In the genomic region with DNA sequence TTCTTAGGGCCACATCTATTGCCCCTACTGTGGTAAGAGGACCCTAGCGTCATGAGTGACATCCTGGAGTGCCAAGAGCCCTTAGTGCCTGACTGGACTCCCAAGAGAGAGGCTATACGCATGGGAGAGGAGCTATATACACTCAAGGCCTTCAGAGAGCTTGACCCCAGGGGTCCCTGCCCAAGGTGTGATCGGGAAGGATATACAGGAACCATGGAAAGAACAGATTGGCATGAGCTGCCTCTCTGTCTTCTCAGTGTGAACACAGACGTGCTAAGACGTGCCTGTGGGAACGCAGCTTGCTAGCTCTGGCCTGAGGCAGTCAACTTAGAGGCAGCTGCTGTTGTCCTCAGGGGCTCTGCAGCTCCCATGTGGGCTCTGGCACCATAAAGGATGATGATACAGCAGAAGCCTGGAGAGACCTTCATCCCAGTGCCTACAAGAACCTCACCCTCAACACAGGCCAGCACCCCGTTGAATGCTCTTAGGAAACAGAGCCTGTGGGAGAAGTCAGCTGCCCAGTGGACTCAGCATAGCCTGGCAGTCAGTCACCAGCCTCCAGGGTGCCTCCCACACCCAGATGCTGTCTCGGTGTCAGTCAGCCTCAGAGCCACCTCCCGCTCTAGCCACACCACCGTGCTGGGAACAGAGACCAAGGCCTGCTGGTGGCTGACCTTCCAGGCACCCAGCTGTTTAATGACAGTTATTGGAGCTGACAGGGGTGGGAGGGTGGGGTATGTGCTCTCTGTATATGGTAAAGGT, we compare ENCODE assay signal across 8 mouse cellular contexts. TPM values are rescaled to one million over a fixed set of nuclear protein-coding genes. Genes with fewer than 3 reads are reported as not detected.
A peak's percentile ranks its signal among the peaks of the same experiment; 100 is the strongest.
DNase-seq lines count a peak whose midpoint lies in the region; ATAC-seq and TF ChIP-seq lines count a peak whose summit lies in the region.
"Had no signal": no experiment of that assay in that cellular context is flagged by ENCODE, and none has a peak within 500 bp of the region (broad histone marks: within the 10 kb centered on the region; RNA-seq: fewer than 3 reads in every experiment).

No protein-coding gene starts in this region.

- H3K9ac ChIP-seq in forebrain, embryonic 16.5 days (replicated peaks; ENCODE audit: low read depth, low read length): no peak overlapping the region
- H3K9ac ChIP-seq in forebrain, embryonic 15.5 days (replicated peaks): no peak overlapping the region
- H3K9ac ChIP-seq in kidney, postnatal 0 days (ENCODE audit: low read depth, low read length): no peak overlapping the region

- ATAC-seq in forebrain, embryonic 16.5 days: no peak
- no peak for ATAC-seq in forebrain, embryonic 15.5 days (replicated peaks)
- ATAC-seq in kidney, postnatal 0 days (replicated peaks; ENCODE audit: low FRiP score, low read depth): 0 out of 2 replicates have a peak, but pooled peaks have one; percentile 8
- ATAC-seq: CD4-positive, CD25-positive, alpha-beta regulatory T cell, adult 4 months had no signal

- no peaks in the 10 kb centered on the region for H3K27me3 ChIP-seq in forebrain, embryonic 16.5 days (replicated peaks; ENCODE audit: control insufficient read depth, insufficient read depth, low read length)
- H3K27me3 ChIP-seq in forebrain, embryonic 15.5 days: no peaks in the 10 kb centered on the region
- no peaks in the 10 kb centered on the region for H3K27me3 ChIP-seq in kidney, postnatal 0 days (ENCODE audit: insufficient read depth, low read length)
- H3K27me3 ChIP-seq in limb, embryonic 10.5 days (ENCODE audit: low read depth, poor library complexity, severe bottlenecking): peaks cover 8% of the 10 kb centered on the region
- no peaks in the 10 kb centered on the region for H3K27me3 ChIP-seq in thymus, adult 2 months (ENCODE audit: control insufficient read depth, insufficient read depth, low read length)

- WGBS in forebrain, embryonic 16.5 days: 80% methylated on average over 10 of the region's 10 CpGs
- WGBS in forebrain, embryonic 15.5 days: 78% methylated on average over 10 of the region's 10 CpGs
- 65% methylated on average over 10 of the region's 10 CpGs for WGBS in kidney, postnatal 0 days
- 63% methylated on average over 10 of the region's 10 CpGs for whole genome bisulfite sequencing in limb, embryonic 10.5 days
- WGBS in thymus, adult 2 months: 93% methylated on average over 10 of the region's 10 CpGs

- H3K4me1 ChIP-seq in forebrain, embryonic 16.5 days (replicated peaks; ENCODE audit: control insufficient read depth, insufficient read depth, low read length): peaks cover 27% of the 10 kb centered on the region
- peaks cover 37% of the 10 kb centered on the region for H3K4me1 ChIP-seq in forebrain, embryonic 15.5 days
- peaks cover 24% of the 10 kb centered on the region for H3K4me1 ChIP-seq in kidney, postnatal 0 days (replicated peaks; ENCODE audit: insufficient read depth, low read length)
- H3K4me1 ChIP-seq in brown adipose tissue, adult 24 weeks (ENCODE audit: control insufficient read depth, insufficient read depth, insufficient read length, low read length): peaks cover 68% of the 10 kb centered on the region
- peaks cover 42% of the 10 kb centered on the region for H3K4me1 ChIP-seq in limb, embryonic 10.5 days
- H3K4me1 ChIP-seq in thymus, adult 2 months (replicated peaks; ENCODE audit: control insufficient read depth, insufficient read depth, low read length): peaks cover 5% of the 10 kb centered on the region; the same call in 1 of the 2 replicates

- no peaks in the 10 kb centered on the region for H3K9me3 ChIP-seq in forebrain, embryonic 16.5 days (ENCODE audit: control insufficient read depth, low read length)
- no peaks in the 10 kb centered on the region for H3K9me3 ChIP-seq in forebrain, embryonic 15.5 days
- no peaks in the 10 kb centered on the region for H3K9me3 ChIP-seq in kidney, postnatal 0 days (replicated peaks; ENCODE audit: low read length)
- no peaks in the 10 kb centered on the region for H3K9me3 ChIP-seq in limb, embryonic 10.5 days (replicated peaks)

- H3K4me2 ChIP-seq in forebrain, embryonic 16.5 days (ENCODE audit: low read length): no peak overlapping the region
- H3K4me2 ChIP-seq in forebrain, embryonic 15.5 days (replicated peaks): no peak overlapping the region
- H3K4me2 ChIP-seq in kidney, postnatal 0 days (ENCODE audit: low read length): no peak overlapping the region

- H3K36me3 ChIP-seq in forebrain, embryonic 16.5 days (ENCODE audit: control insufficient read depth, insufficient read depth): no peaks in the 10 kb centered on the region
- no peaks in the 10 kb centered on the region for H3K36me3 ChIP-seq in forebrain, embryonic 15.5 days
- no peaks in the 10 kb centered on the region for H3K36me3 ChIP-seq in kidney, postnatal 0 days (ENCODE audit: insufficient read depth, low read length)
- H3K36me3 ChIP-seq in limb, embryonic 10.5 days: no peaks in the 10 kb centered on the region
- H3K36me3 ChIP-seq in thymus, adult 2 months (ENCODE audit: control insufficient read depth, insufficient read depth, low read length): no peaks in the 10 kb centered on the region

- DNase-seq in kidney, postnatal 0 days (ENCODE audit: low spot score): no peak
- no peak for DNase-seq in kidney, adult 8-10 months
- DNase-seq in limb, embryonic 10.5 days (ENCODE audit: low spot score): no peak
- no peak for DNase-seq in thymus, adult 2 months

- H3K27ac ChIP-seq in forebrain, embryonic 16.5 days (ENCODE audit: low read length): 0 out of 2 replicates have a peak overlapping the region, but pooled peaks have one; percentile 15
- H3K27ac ChIP-seq in forebrain, embryonic 15.5 days (replicated peaks): no peak overlapping the region
- no peak overlapping the region for H3K27ac ChIP-seq in kidney, postnatal 0 days
- peak overlapping the region; percentile 95 for H3K27ac ChIP-seq in brown adipose tissue, adult 24 weeks (replicated peaks; ENCODE audit: low read depth, low read length)
- peak overlapping the region; percentile 51; the same call in 1 of the 2 replicates for H3K27ac ChIP-seq in limb, embryonic 10.5 days
- no peak overlapping the region for H3K27ac ChIP-seq in thymus, adult 2 months (ENCODE audit: control insufficient read depth, insufficient read depth, low read length)

- H3K4me3 ChIP-seq in forebrain, embryonic 16.5 days (replicated peaks; ENCODE audit: low read length): no peak overlapping the region
- no peak overlapping the region for H3K4me3 ChIP-seq in forebrain, embryonic 15.5 days
- H3K4me3 ChIP-seq in kidney, postnatal 0 days (replicated peaks; ENCODE audit: low read depth, low read length): no peak overlapping the region
- no peak overlapping the region for H3K4me3 ChIP-seq in brown adipose tissue, adult 24 weeks (ENCODE audit: insufficient read depth, low read depth, low read length)
- no peak overlapping the region for H3K4me3 ChIP-seq in limb, embryonic 10.5 days
- no peak overlapping the region for H3K4me3 ChIP-seq in thymus, adult 2 months (ENCODE audit: control insufficient read depth, insufficient read depth, low read length)

- no peak for TF ChIP-seq POLR2A in thymus, adult 2 months (IDR thresholded peaks at IDR 0.05; ENCODE audit: control insufficient read depth, extremely low read depth, insufficient read depth, low read length, poor library complexity)

- TF ChIP-seq CTCF in kidney, postnatal 0 days (IDR thresholded peaks at IDR 0.05; ENCODE audit: low read depth): no peak
- TF ChIP-seq CTCF in thymus, adult 2 months (IDR thresholded peaks at IDR 0.05; ENCODE audit: borderline replicate concordance, control insufficient read depth, extremely low read depth, insufficient read depth, low read length, poor library complexity): no peak

RNA-seq across cellular contexts. Expression of a gene that starts 55.8 kb away (rescaled TPM):
- 44.7 and 47.0 TPM in 2 replicates for polyA plus RNA-seq in forebrain, embryonic 16.5 days (2015; fragmentation: Nextera tagmentation; extraction: Ambion mirVana)
- polyA plus RNA-seq in forebrain, embryonic 15.5 days (2015; fragmentation: Nextera tagmentation; extraction: Ambion mirVana): 37.6 and 40.0 TPM in 2 replicates
- 41.0 and 42.8 TPM in 2 replicates for polyA plus RNA-seq in kidney, postnatal 0 days (2015; fragmentation: Nextera tagmentation; extraction: Ambion mirVana)
- 8.6 and 12.6 TPM in 2 replicates for polyA plus RNA-seq in brown adipose tissue, adult 24 weeks (2012; ENCODE audit: insufficient read depth, insufficient read length, missing spikeins)
- 22.9 and 25.3 TPM in 2 replicates for polyA plus RNA-seq in limb, embryonic 10.5 days (2016; fragmentation: Nextera tagmentation; extraction: Ambion mirVana)
- polyA plus RNA-seq in thymus, adult 2 months (2012; rRNA removed): 204 and 239 TPM in 2 replicates

Comparison
In these comparisons a context has a peak if more than half of its experiments do, and no peak if none do; other contexts are left out.
1. H3K27ac ChIP-seq: peak in forebrain, embryonic 16.5 days (single experiment), brown adipose tissue, adult 24 weeks (single experiment) and limb, embryonic 10.5 days (single experiment); none in forebrain, embryonic 15.5 days (single experiment), kidney, postnatal 0 days (single experiment) and thymus, adult 2 months (single experiment).